Mouse (Mus musculus): ENCODE measurements at regions not wholly inside any gene's neighbourhood (a gene's known extent, or its start where the extent isn't known, plus 50 kb on each side); places are given as distances from the start of the nearest gene placed in this dataset.
"Not testable (repeated sequence)": the region's sequence is repeated elsewhere in the genome, so short reads cannot be mapped to it uniquely, and the experiment has no call there.

DNA sequence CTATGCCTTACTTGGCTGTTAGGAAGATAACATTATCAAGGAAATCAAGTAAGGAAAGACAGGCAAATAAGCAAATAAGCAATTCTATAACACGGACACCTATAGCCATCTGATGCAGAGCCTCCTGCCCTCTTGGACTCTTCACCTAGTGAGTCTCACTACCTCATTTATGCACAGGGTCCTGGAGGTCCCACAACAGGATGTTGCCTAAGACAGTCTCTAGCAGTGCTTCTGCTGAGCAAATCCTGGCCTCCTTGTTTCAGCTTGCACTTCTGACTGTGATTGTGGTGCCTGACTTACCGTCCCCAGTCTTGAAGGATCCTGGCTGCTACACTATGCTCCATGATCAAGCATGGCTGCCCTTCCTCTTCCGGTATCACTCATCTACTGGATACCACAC lies 518.5 kb upstream of the Arid1b start:
- H3K27ac ChIP-seq (replicated peaks; ENCODE audit: low read depth, low read length) = no peak overlapping the region
- H3K4me3 ChIP-seq (ENCODE audit: insufficient read depth, low read depth, low read length) = no peak overlapping the region
- H3K4me1 ChIP-seq (ENCODE audit: control insufficient read depth, insufficient read depth, insufficient read length, low read length) = no peaks in the 10 kb centered on the region

DNA sequence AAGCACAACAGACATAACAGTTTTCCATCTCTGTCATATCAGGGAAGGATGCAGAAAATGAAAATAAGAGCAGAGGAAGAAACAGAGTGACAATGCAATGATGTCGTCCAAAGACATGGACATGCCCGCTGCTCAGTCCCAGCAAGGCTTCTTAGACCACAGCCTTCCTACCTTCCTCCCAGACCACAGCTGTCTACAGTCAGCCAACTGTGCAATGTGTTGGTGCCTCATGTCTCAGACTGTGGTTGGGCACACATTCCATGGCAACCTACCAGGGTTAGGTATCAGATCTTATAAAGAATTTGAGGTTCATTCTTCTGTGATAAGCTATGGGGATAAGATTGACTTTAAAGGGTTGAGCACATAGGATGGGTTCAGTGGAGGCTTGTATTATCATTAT lies 499.7 kb upstream of the Arid1b start:
- no peak overlapping the region for H3K4me3 ChIP-seq (ENCODE audit: insufficient read depth, low read depth, low read length)
- no peak overlapping the region for H3K27ac ChIP-seq (replicated peaks; ENCODE audit: low read depth, low read length)
- peaks cover 5% of the 10 kb centered on the region for H3K4me1 ChIP-seq (ENCODE audit: control insufficient read depth, insufficient read depth, insufficient read length, low read length)

DNA sequence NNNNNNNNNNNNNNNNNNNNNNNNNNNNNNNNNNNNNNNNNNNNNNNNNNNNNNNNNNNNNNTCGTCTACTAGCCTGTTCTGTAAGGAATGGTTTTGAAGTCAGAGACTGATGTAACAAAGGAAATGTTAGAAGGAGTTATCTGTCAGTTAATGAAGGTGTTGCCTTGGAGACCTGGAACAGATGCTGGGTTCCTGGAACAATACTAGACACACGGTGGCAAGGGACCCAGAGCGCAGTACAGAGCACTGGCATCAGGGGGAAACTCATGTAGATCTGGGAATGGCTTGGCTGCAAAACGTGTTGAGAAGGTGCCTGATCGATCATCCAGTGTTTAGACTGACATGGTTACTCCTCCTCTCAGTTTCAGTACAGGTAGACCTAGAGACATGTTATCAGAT lies 493.6 kb upstream of the Arid1b start:
- Histone ChIP-seq H3K4me3 (ENCODE audit: insufficient read depth, low read depth, low read length) (no peak overlapping the region), H3K27ac (replicated peaks; ENCODE audit: low read depth, low read length) (no peak overlapping the region), H3K4me1 (ENCODE audit: control insufficient read depth, insufficient read depth, insufficient read length, low read length) (peaks cover 5% of the 10 kb centered on the region)

DNA sequence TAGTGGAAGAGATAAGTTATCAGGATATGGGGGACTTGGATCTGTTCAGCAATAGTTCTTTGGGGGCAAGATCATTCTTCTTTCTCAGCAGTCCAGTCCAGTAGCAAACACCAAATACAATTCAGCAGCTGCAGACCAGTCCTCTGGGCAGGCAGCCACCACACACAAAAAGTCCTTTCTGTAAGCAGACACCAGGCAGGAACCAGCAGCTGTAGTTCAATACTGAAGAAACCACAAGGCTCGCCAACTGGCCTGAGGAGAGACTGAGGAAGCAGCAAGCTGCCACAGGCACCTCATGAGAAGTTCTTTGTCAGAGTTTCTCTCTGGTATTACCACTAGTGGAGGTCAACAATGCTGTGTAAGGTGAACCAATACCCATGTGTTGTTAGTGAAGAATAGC lies 493.1 kb upstream of the Arid1b start:
- H3K4me3 ChIP-seq (ENCODE audit: insufficient read depth, low read depth, low read length) = no peak overlapping the region

DNA sequence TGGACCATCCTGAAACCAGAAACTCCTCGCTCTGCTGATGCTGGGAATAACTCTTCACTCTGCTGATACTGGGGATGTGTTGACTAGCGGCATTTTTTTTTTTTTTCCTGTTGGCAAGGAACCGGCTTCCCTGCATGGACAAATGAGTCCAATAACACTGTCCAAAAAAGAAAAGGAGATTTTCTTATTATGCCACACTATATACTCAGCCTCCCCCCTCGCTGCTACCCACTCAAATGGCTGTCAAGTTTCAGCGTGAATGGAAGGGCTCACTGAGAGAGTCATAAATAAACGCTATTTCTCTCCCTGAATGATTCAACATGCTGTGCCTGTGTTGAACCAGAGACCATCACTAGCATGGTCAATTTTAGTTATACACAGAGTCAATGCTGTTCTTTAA lies 489.2 kb upstream of the Arid1b start:
- Histone ChIP-seq H3K4me3 (ENCODE audit: insufficient read depth, low read depth, low read length) (no peak overlapping the region), H3K4me1 (ENCODE audit: control insufficient read depth, insufficient read depth, insufficient read length, low read length) (no peaks in the 10 kb centered on the region), H3K27ac (replicated peaks; ENCODE audit: low read depth, low read length) (no peak overlapping the region)

More for the DNA sequence above, 493.1 kb upstream of the Arid1b start:
- H3K27ac ChIP-seq (replicated peaks; ENCODE audit: low read depth, low read length) = no peak overlapping the region
- H3K4me1 ChIP-seq (ENCODE audit: control insufficient read depth, insufficient read depth, insufficient read length, low read length) = peaks cover 5% of the 10 kb centered on the region

DNA sequence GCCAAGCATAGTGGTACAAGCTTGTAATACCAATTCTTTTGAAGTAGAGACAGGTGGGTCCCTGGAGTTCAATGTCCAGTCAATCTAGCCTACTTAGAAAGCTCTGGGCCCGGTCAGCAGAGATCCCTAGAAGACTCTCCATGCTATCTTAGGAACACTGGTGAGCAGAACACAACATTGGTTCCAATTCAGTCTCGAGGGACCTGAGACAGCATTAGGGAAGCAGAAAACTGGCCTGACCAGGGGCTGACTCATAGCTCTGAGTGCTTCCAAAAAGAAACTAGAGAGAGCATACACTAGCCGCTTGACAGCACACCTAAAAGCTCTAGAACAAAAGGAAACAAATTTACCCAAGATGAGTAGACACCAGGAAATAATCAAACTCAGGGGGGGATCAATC lies 484.6 kb upstream of the Arid1b start:
- Histone ChIP-seq H3K27ac (replicated peaks; ENCODE audit: low read depth, low read length) (no peak overlapping the region), H3K4me1 (ENCODE audit: control insufficient read depth, insufficient read depth, insufficient read length, low read length) (no peaks in the 10 kb centered on the region), H3K4me3 (ENCODE audit: insufficient read depth, low read depth, low read length) (no peak overlapping the region)

DNA sequence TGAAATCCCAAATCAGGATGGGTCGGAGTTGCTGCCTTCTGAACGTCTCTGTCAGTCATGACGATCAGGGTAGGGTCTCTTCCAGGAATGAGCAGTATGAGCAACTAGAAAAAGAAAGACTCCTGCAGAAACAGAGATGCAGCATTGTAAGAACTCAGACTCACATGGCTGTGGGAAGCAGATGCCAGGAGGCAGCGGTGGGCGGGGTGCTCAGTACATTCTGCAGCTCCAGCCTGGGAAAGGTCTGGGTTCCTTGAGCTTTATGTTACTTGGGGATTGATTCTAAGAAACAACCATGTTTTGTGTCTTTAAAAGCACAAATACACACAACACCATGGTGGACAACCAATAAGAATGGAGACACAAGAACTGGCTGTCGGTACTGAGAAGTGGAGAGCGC lies 478.0 kb upstream of the Arid1b start:
- Histone ChIP-seq H3K4me1 (ENCODE audit: control insufficient read depth, insufficient read depth, insufficient read length, low read length) (no peaks in the 10 kb centered on the region), H3K4me3 (ENCODE audit: insufficient read depth, low read depth, low read length) (no peak overlapping the region), H3K27ac (replicated peaks; ENCODE audit: low read depth, low read length) (no peak overlapping the region)

DNA sequence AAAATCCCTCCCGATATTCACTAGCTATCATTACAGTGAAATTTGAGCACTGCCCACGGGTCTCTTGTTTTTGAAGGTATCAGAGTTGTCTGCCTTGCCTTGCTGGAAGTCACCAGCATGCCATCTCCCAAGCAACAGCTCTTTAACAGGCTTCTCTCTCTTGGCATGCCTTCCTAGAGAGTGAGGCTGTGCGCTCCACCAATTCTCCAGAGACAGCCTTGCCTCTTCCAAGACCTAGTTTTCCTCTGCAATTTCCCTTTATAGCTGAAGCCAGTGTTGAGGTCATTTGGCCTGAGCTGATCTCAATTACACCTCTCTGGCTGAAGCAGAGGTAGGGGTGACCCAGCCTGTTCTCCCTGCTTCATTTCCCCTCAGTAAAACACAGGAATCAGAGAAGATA lies 477.3 kb upstream of the Arid1b start:
- no peak overlapping the region for H3K4me3 ChIP-seq (ENCODE audit: insufficient read depth, low read depth, low read length)
- no peak overlapping the region for H3K27ac ChIP-seq (replicated peaks; ENCODE audit: low read depth, low read length)
- H3K4me1 ChIP-seq (ENCODE audit: control insufficient read depth, insufficient read depth, insufficient read length, low read length) = no peaks in the 10 kb centered on the region

DNA sequence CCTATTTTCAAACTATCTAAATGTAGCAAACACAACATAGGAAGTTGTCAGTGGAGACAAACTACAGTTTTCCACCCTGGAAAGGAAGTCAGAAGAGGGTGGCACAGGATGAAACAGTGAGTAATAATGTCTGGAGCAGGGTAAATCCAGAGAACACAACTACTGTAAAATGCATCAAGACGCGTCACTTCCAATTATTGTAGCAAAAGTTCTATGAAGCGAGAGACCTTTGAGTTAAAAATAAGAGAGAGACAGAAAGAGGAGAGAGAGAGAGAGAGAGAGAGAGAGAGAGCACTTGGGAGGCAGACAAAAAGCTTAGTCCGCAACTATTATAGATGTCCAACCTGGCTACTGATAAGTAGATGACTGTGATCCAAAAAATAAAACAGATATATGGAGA lies 473.1 kb upstream of the Arid1b start:
- H3K4me1 ChIP-seq (ENCODE audit: control insufficient read depth, insufficient read depth, insufficient read length, low read length) = no peaks in the 10 kb centered on the region
- H3K27ac ChIP-seq (replicated peaks; ENCODE audit: low read depth, low read length) = no peak overlapping the region
- H3K4me3 ChIP-seq (ENCODE audit: insufficient read depth, low read depth, low read length) = no peak overlapping the region

DNA sequence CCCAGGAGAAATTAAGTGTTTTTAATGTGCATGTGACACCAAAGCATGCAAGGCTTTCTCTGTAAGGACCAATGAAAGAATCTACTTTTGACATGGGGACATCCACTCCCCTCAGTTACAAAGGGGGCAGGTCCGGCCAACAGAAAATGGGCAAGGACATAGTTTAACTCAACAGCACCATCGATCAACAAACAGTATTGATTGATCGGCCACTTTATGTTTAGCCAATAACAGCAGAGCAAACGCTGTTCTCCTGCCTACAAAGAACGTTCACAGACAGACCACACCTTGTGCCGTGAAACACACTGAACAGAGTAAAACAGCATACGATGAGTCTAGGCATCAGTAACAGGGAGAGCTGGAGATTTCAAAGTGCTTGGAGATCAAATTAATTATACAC lies 467.7 kb upstream of the Arid1b start:
- no peaks in the 10 kb centered on the region for H3K4me1 ChIP-seq (ENCODE audit: control insufficient read depth, insufficient read depth, insufficient read length, low read length)
- no peak overlapping the region for H3K4me3 ChIP-seq (ENCODE audit: insufficient read depth, low read depth, low read length)
- H3K27ac ChIP-seq (replicated peaks; ENCODE audit: low read depth, low read length) = no peak overlapping the region

DNA sequence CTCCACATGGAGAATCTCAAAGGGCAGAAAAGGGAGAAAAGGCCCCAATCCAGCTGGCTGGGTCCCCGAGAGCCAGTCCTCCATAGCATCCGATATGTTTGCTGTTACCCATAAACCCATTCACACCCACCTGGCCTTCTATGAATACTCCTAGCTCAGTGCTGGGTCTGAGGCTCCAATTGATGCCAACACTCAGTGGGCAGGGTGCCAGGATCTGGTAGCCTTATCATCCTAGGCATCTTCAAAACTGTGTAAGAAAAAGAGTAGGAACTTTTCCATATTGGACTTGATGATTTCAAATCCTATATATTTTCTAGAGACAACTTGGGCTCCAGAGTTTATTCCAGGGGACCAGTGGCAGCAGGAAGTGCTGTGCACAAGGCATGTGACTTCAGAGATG lies 462.0 kb upstream of the Arid1b start:
- Histone ChIP-seq H3K27ac (replicated peaks; ENCODE audit: low read depth, low read length) (no peak overlapping the region), H3K4me3 (ENCODE audit: insufficient read depth, low read depth, low read length) (no peak overlapping the region), H3K4me1 (ENCODE audit: control insufficient read depth, insufficient read depth, insufficient read length, low read length) (no peaks in the 10 kb centered on the region)

DNA sequence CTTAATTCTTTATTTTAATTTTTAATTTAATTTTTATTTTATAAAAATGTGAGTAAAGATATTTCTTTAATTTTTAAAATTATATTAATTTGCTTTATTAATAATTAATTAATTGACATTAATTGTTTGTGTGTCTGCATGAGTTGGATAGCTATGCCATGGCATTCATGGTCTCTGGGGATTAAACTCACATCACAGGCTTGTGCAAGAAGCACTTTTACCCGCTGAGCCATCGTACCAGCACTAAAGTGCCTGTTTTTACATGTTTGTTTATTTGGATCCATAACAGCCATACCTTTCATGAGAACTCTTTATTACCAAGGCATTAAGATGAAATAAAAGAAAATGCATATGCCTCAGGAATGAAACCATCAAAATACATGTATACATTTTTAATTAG lies 453.7 kb upstream of the Arid1b start:
- H3K4me3 ChIP-seq (ENCODE audit: insufficient read depth, low read depth, low read length) = no peak overlapping the region
- no peaks in the 10 kb centered on the region for H3K4me1 ChIP-seq (ENCODE audit: control insufficient read depth, insufficient read depth, insufficient read length, low read length)

DNA sequence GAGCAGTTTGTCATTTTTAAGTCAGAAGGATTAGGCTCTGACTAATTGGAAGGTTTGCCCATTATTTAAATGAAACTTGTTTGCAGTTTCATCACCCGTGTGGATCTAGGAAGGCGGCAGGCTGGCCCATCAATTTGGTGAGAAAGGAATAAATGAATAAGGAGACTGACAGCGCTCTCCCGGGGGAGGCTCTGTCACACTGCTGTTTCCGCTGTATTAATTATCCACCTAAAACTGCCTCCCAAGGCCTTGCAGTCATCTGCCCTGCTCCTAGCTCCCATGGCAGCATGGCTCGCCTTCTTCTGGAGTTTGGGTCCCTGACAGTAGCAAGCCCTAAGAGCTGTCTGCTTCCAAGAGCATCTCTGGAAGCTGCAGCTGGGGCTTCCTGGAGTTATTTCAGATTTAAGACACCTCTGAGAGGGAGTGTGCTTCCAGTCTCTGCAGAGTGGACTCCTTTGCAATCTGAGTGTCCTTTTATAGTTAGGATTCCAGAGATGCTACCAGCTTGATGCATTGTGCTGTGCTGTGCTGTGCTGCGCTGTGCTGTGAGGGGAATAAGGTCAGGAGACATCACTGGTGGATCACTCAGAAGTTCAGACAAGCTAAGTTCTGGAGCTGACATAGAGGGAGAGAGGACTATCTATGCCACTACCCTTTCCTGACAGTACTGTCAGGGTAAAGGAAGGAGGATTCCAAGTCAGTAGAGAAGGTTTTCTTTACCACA lies 452.9 kb upstream of the Arid1b start:
- Histone ChIP-seq H3K4me1 (ENCODE audit: control insufficient read depth, insufficient read depth, insufficient read length, low read length) (no peaks in the 10 kb centered on the region), H3K4me3 (ENCODE audit: insufficient read depth, low read depth, low read length) (no peak overlapping the region), H3K27ac (replicated peaks; ENCODE audit: low read depth, low read length) (no peak overlapping the region)

More for the DNA sequence above, 453.7 kb upstream of the Arid1b start:
- H3K27ac ChIP-seq (replicated peaks; ENCODE audit: low read depth, low read length) = no peak overlapping the region

DNA sequence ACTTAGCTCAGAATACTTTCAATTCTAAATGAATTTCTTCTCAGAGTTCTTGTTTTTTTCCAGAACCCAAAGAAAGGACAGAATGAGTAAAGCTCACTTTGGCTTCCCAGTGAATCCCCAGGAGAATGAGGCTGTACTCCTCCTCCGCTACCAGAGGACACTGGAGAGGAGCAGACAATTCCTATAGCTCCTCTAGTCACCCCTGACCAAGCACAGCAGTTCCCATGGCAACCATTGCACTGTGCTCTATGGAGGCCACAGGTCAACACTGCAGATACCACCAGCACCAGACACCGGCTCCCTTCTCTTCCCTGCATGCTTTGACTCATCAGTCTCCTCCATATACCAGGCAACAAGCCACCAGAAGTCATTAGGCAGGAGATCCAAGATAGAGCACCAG lies 447.6 kb upstream of the Arid1b start:
- no peaks in the 10 kb centered on the region for H3K4me1 ChIP-seq (ENCODE audit: control insufficient read depth, insufficient read depth, insufficient read length, low read length)
- no peak overlapping the region for H3K4me3 ChIP-seq (ENCODE audit: insufficient read depth, low read depth, low read length)
- no peak overlapping the region for H3K27ac ChIP-seq (replicated peaks; ENCODE audit: low read depth, low read length)

DNA sequence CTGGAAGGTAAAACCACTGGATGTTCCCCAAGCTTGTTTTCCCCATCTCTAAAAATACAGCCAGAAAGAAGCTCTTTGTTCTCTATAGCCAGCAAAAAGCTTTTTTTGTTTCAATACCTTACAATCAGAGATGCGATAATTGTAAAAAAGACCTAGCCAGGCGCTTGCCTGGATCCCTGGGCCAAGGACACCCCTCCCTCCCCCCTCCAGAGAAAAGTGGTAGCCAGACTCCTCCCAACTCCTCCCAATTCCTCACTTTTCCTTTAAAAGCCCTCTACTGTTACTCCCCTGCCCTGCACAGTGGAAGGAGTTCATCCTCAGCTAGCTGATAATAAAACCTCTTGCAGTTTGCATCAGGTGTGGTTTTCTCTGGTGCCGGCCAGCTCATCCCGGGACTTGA lies 441.1 kb upstream of the Arid1b start:
- not testable (repeated sequence) for H3K4me1 ChIP-seq (ENCODE audit: control insufficient read depth, insufficient read depth, insufficient read length, low read length); H3K4me3 ChIP-seq (ENCODE audit: insufficient read depth, low read depth, low read length); H3K27ac ChIP-seq (replicated peaks; ENCODE audit: low read depth, low read length)

DNA sequence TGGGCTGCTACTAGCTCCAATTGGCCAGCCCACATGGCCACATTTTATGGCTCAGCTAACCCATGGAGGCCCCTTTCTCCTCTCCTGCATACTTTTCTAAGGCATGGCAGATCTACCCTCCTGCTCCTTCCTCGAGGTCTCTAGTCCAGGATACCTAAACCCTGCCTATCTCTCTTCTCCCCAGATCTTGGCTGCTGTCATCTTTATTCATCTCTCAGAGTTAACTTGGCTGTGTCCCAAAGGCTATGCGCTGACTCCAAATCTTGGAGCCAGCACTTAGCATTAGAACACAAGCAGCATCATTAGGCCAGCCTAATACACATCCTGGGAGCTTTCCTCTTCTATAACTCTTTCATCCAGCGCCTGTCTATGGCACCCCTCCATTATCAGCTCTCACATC lies 430.5 kb upstream of the Arid1b start:
- H3K4me1 ChIP-seq (ENCODE audit: control insufficient read depth, insufficient read depth, insufficient read length, low read length) = no peaks in the 10 kb centered on the region
- no peak overlapping the region for H3K27ac ChIP-seq (replicated peaks; ENCODE audit: low read depth, low read length)
- no peak overlapping the region for H3K4me3 ChIP-seq (ENCODE audit: insufficient read depth, low read depth, low read length)
